Mouse (Mus musculus) limb, embryonic 15.5 days (tissue): ENCODE measurements around the gene Coro1b. TPM values are rescaled to one million over a fixed set of nuclear protein-coding genes. Genes with fewer than 3 reads are reported as not detected.
A peak's percentile ranks its signal among the peaks of the same experiment; 100 is the strongest.

Experiments used
- ATAC-seq: fragments of 200-750 bp; cut with Nextera tagmentation; 2 replicates; pipeline ENCODE4 v1.8.0; 2017; ENCODE audit warnings: low read depth, moderate TSS enrichment; ENCODE audit not compliant: insufficient number of reproducible peaks, low FRiP score, low TSS enrichment
- H3K27ac ChIP-seq: fragments of 300-500 bp; sonication (generic); 2 replicates; pipeline ENCODE4 v1.5.1; 2015; ENCODE audit warnings: moderate library complexity, mild to moderate bottlenecking, inconsistent platforms
- H3K27me3 ChIP-seq: fragments of 300-500 bp; sonication (generic); 2 replicates; pipeline ENCODE4 v1.6.1; 2015; ENCODE audit warnings: inconsistent platforms
- H3K36me3 ChIP-seq: fragments of 300-500 bp; sonication (generic); 2 replicates; pipeline ENCODE4 v1.6.1; 2015; ENCODE audit warnings: inconsistent platforms
- H3K4me1 ChIP-seq: fragments of 300-500 bp; sonication (generic); 2 replicates; pipeline ENCODE4 v1.6.1; 2015; ENCODE audit warnings: inconsistent platforms
- H3K4me2 ChIP-seq: fragments of 300-500 bp; sonication (generic); 2 replicates; pipeline ENCODE4 v1.6.1; 2015; ENCODE audit warnings: mild to moderate bottlenecking, inconsistent platforms
- H3K4me3 ChIP-seq: fragments of 300-500 bp; sonication (generic); 2 replicates; pipeline ENCODE4 v1.5.1; 2015; ENCODE audit warnings: mild to moderate bottlenecking, inconsistent platforms
- H3K9ac ChIP-seq: fragments of 300-500 bp; sonication (generic); 2 replicates; pipeline ENCODE4 v1.6.1; 2015; ENCODE audit warnings: inconsistent platforms
- H3K9me3 ChIP-seq: fragments of 300-500 bp; sonication (generic); 2 replicates; pipeline ENCODE4 v1.6.1; 2016; ENCODE audit warnings: inconsistent platforms
- WGBS: fragments of 180-500 bp; shearing (Covaris S2); methylation state at CpG from one replicate; pipeline ENCODE4 v1.1.7; 2015; 5-methylcytosine and 5-hydroxymethylcytosine counted together
- polyA plus RNA-seq: library from polyadenylated mRNA; unstranded; fragments of >200 nt; fragmentation: Nextera tagmentation; extraction: Ambion mirVana; gene quantifications from 2 replicates; pipeline ENCODE4 v1.2.1, GENCODE M21; 2015

The Coro1b gene
- 169 and 170 TPM in 2 replicates for polyA plus RNA-seq

- ATAC-seq, result peak; percentile 92
- Histone ChIP-seq H3K4me3 (peak within 1 kb of the TSS; percentile 92), H3K9ac (peak within 1 kb of the TSS; percentile 90), H3K27ac (peak within 1 kb of the TSS; percentile 81), H3K9me3 (no peaks in the 10 kb centered on the region), H3K4me2 (peak within 1 kb of the TSS; percentile 81), H3K4me1 (peaks cover 22% of the 10 kb centered on the region), H3K36me3 (peaks cover 34% of the 10 kb centered on the region), H3K27me3 (no peaks in the 10 kb centered on the region)
- under 1% methylated on average over 33 of the region's 33 CpGs for WGBS
Observed at GRCm38 (mm10) chr19:4148491-4148806, at the start of gene Coro1b. Gene Coro1b (plus strand): TSS chr19:4148619.

- peak overlapping the region; percentile 93; the same call in 1 of the 2 replicates for H3K4me2 ChIP-seq
- H3K4me3 ChIP-seq, result 0 out of 2 replicates have a peak overlapping the region, but pooled peaks have one; percentile 43
- no peak overlapping the region for H3K9ac ChIP-seq
- no peaks in the 10 kb centered on the region for H3K36me3 ChIP-seq
- WGBS, result 11% methylated on average over 9 of the region's 9 CpGs
- no peak for ATAC-seq
- H3K9me3 ChIP-seq, result no peaks in the 10 kb centered on the region
- peaks cover 36% of the 10 kb centered on the region for H3K27me3 ChIP-seq
- no peak overlapping the region for H3K27ac ChIP-seq
- H3K4me1 ChIP-seq, result peaks cover 53% of the 10 kb centered on the region
Observed at GRCm38 (mm10) chr19:4099056-4099455, 49.4 kb upstream of the Coro1b start.

GRCm38 (mm10) chr19:4099837-4100717, 48.3 kb upstream of the Coro1b start, which contains the start of gene Pitpnm1:
Gene Pitpnm1 (plus strand): TSS chr19:4099998.
- 1% methylated on average over 53 of the region's 53 CpGs for WGBS
- peaks cover 53% of the 10 kb centered on the region for H3K4me1 ChIP-seq
- H3K36me3 ChIP-seq, result no peaks in the 10 kb centered on the region
- no peak within 1 kb of the TSS for H3K27ac ChIP-seq
- H3K4me2 ChIP-seq, result peak within 1 kb of the TSS; percentile 93
- H3K27me3 ChIP-seq, result peaks cover 36% of the 10 kb centered on the region
- no peaks in the 10 kb centered on the region for H3K9me3 ChIP-seq
- peak within 1 kb of the TSS; percentile 33 for H3K9ac ChIP-seq
- peak within 1 kb of the TSS; percentile 43 for H3K4me3 ChIP-seq
- 0 out of 2 replicates have a peak, but pooled peaks have one; percentile 8 for ATAC-seq

GRCm38 (mm10) chr19:4100718-4101261, 47.6 kb upstream of the Coro1b start:
- Histone ChIP-seq H3K4me1 (peaks cover 53% of the 10 kb centered on the region), H3K9me3 (no peaks in the 10 kb centered on the region), H3K36me3 (no peaks in the 10 kb centered on the region), H3K27ac (no peak overlapping the region), H3K4me2 (peak overlapping the region; percentile 93), H3K27me3 (peaks cover 36% of the 10 kb centered on the region), H3K4me3 (peak overlapping the region; percentile 43), H3K9ac (peak overlapping the region; percentile 33)
- WGBS, result 2% methylated on average over 52 of the region's 52 CpGs
- ATAC-seq, result no peak

GRCm38 (mm10) chr19:4101466-4101865, 47.0 kb upstream of the Coro1b start:
- ATAC-seq, result no peak
- no peak overlapping the region for H3K27ac ChIP-seq
- 72% methylated on average over 6 of the region's 6 CpGs for WGBS
- peak overlapping the region; percentile 43; the same call in 1 of the 2 replicates for H3K4me3 ChIP-seq
- H3K9ac ChIP-seq, result no peak overlapping the region
- no peaks in the 10 kb centered on the region for H3K9me3 ChIP-seq
- peaks cover 47% of the 10 kb centered on the region for H3K4me1 ChIP-seq
- H3K27me3 ChIP-seq, result peaks cover 36% of the 10 kb centered on the region
- no peak overlapping the region for H3K4me2 ChIP-seq
- no peaks in the 10 kb centered on the region for H3K36me3 ChIP-seq

- Histone ChIP-seq H3K4me2 (no peak overlapping the region), H3K36me3 (no peaks in the 10 kb centered on the region), H3K4me1 (peaks cover 42% of the 10 kb centered on the region), H3K9ac (no peak overlapping the region), H3K27ac (no peak overlapping the region), H3K27me3 (peaks cover 36% of the 10 kb centered on the region), H3K4me3 (no peak overlapping the region), H3K9me3 (no peaks in the 10 kb centered on the region)
- ATAC-seq, result no peak
- WGBS, result 88% methylated on average over 2 of the region's 2 CpGs
Observed at GRCm38 (mm10) chr19:4102049-4102448, 46.4 kb upstream of the Coro1b start.

- Histone ChIP-seq H3K4me3 (no peak overlapping the region), H3K27me3 (peaks cover 36% of the 10 kb centered on the region), H3K27ac (no peak overlapping the region), H3K4me2 (no peak overlapping the region), H3K36me3 (no peaks in the 10 kb centered on the region), H3K9me3 (no peaks in the 10 kb centered on the region), H3K4me1 (peaks cover 36% of the 10 kb centered on the region), H3K9ac (no peak overlapping the region)
- no peak for ATAC-seq
- 93% methylated on average over 12 of the region's 12 CpGs for WGBS
Observed at GRCm38 (mm10) chr19:4102626-4103025, 45.8 kb upstream of the Coro1b start.

GRCm38 (mm10) chr19:4103294-4103693, 45.1 kb upstream of the Coro1b start:
- 93% methylated on average over 18 of the region's 18 CpGs for WGBS

GRCm38 (mm10) chr19:4103792-4104191, 44.6 kb upstream of the Coro1b start:
- Histone ChIP-seq H3K4me1 (peaks cover 25% of the 10 kb centered on the region), H3K9ac (no peak overlapping the region), H3K9me3 (no peaks in the 10 kb centered on the region), H3K36me3 (no peaks in the 10 kb centered on the region), H3K27me3 (peaks cover 36% of the 10 kb centered on the region), H3K27ac (no peak overlapping the region), H3K4me2 (no peak overlapping the region), H3K4me3 (no peak overlapping the region)
- ATAC-seq, result no peak
- 59% methylated on average over 3 of the region's 3 CpGs for WGBS

More at GRCm38 (mm10) chr19:4103294-4103693, 45.1 kb upstream of the Coro1b start:
- H3K36me3 ChIP-seq, result no peaks in the 10 kb centered on the region
- no peak for ATAC-seq
- no peak overlapping the region for H3K27ac ChIP-seq
- H3K9ac ChIP-seq, result no peak overlapping the region
- H3K4me1 ChIP-seq, result peaks cover 30% of the 10 kb centered on the region
- H3K4me2 ChIP-seq, result no peak overlapping the region
- no peak overlapping the region for H3K4me3 ChIP-seq
- H3K9me3 ChIP-seq, result no peaks in the 10 kb centered on the region
- peaks cover 36% of the 10 kb centered on the region for H3K27me3 ChIP-seq

GRCm38 (mm10) chr19:4104675-4105194, 43.7 kb upstream of the Coro1b start:
- Histone ChIP-seq H3K36me3 (no peaks in the 10 kb centered on the region), H3K27me3 (peaks cover 31% of the 10 kb centered on the region), H3K9ac (no peak overlapping the region), H3K9me3 (no peaks in the 10 kb centered on the region), H3K4me1 (peaks cover 16% of the 10 kb centered on the region), H3K4me3 (no peak overlapping the region), H3K4me2 (no peak overlapping the region), H3K27ac (no peak overlapping the region)
- WGBS, result 87% methylated on average over 16 of the region's 16 CpGs
- no peak for ATAC-seq

- peaks cover 12% of the 10 kb centered on the region for H3K27me3 ChIP-seq
- no peak overlapping the region for H3K4me2 ChIP-seq
- no peak overlapping the region for H3K27ac ChIP-seq
- H3K9me3 ChIP-seq, result no peaks in the 10 kb centered on the region
- peaks cover 3% of the 10 kb centered on the region for H3K36me3 ChIP-seq
- no peak overlapping the region for H3K4me3 ChIP-seq
- H3K9ac ChIP-seq, result no peak overlapping the region
- ATAC-seq, result no peak
- 91% methylated on average over 14 of the region's 14 CpGs for WGBS
- no peaks in the 10 kb centered on the region for H3K4me1 ChIP-seq
Observed at GRCm38 (mm10) chr19:4106654-4107053, 41.8 kb upstream of the Coro1b start.

GRCm38 (mm10) chr19:4108535-4108934, 39.9 kb upstream of the Coro1b start:
- Histone ChIP-seq H3K4me2 (no peak overlapping the region), H3K27ac (no peak overlapping the region), H3K36me3 (peaks cover 21% of the 10 kb centered on the region), H3K4me1 (peaks cover 5% of the 10 kb centered on the region), H3K9me3 (no peaks in the 10 kb centered on the region), H3K4me3 (no peak overlapping the region), H3K27me3 (no peaks in the 10 kb centered on the region), H3K9ac (no peak overlapping the region)
- ATAC-seq, result no peak
- WGBS, result 80% methylated on average over 9 of the region's 9 CpGs
